Mouse (Mus musculus) induced T-regulatory cell, adult 2 months (primary cell): Measurements from ENCODE around the gene Gm20498.
"Not testable (repeated sequence)": the region's sequence is repeated elsewhere in the genome, so short reads cannot be mapped to it uniquely, and the experiment has no call there.

Experiments
- DNase-seq: peaks from one replicate; pipeline ENCODE4 v3.0.0-alpha.2; 2012; ENCODE audit warnings: low read depth

The Gm20498 gene

GRCm38 (mm10) chr12:81532316-81533028, at the start of gene Gm20498, which contains the start of gene Synj2bp:
Gene Gm20498, minus strand, starts transcription at chr12:81532905.
Gene Synj2bp, minus strand, starts transcription at chr12:81532911.
- DNase-seq = peak; percentile 87

- no peak for DNase-seq
Measured at GRCm38 (mm10) chr12:81568374-81568773, 35.7 kb upstream of the Gm20498 start, which contains the start of gene Adam21. Gene Adam21, minus strand, starts transcription at chr12:81568474.

- DNase-seq = no peak
Measured at GRCm38 (mm10) chr12:81567931-81568330, 35.2 kb upstream of the Gm20498 start.

- DNase-seq = no peak
Measured at GRCm38 (mm10) chr12:81564173-81564572, 31.5 kb upstream of the Gm20498 start.

GRCm38 (mm10) chr12:81549286-81549685, 16.6 kb upstream of the Gm20498 start:
- DNase-seq = no peak

GRCm38 (mm10) chr12:81547163-81547562, 14.5 kb upstream of the Gm20498 start:
- DNase-seq = no peak

- DNase-seq = no peak
Measured at GRCm38 (mm10) chr12:81533029-81533419, 319 bp upstream of the Gm20498 start.

- peak; percentile 20 for DNase-seq
Measured at GRCm38 (mm10) chr12:81530587-81530986, 2.1 kb downstream of the Gm20498 start.

- DNase-seq = not testable (repeated sequence)
Measured at GRCm38 (mm10) chr12:81496906-81497305, 35.8 kb downstream of the Gm20498 start.

GRCm38 (mm10) chr12:81490491-81490890, 42.2 kb downstream of the Gm20498 start:
- DNase-seq = no peak

GRCm38 (mm10) chr12:81485311-81485710, 47.4 kb downstream of the Gm20498 start:
- no peak for DNase-seq

GRCm38 (mm10) chr12:81484727-81485191, 47.9 kb downstream of the Gm20498 start, which contains the start of gene Cox16:
Gene Cox16, minus strand, starts transcription at chr12:81485127.
- DNase-seq = peak; percentile 94

GRCm38 (mm10) chr12:81484212-81484611, 48.5 kb downstream of the Gm20498 start:
- DNase-seq = no peak

- peak; percentile 74 for DNase-seq
Measured at GRCm38 (mm10) chr12:81483656-81484055, 49.0 kb downstream of the Gm20498 start.

- not testable (repeated sequence) for DNase-seq
Measured at GRCm38 (mm10) chr12:81459051-81459450, 73.7 kb downstream of the Gm20498 start.

- not testable (repeated sequence) for DNase-seq
Measured at GRCm38 (mm10) chr12:81438985-81439384, 93.7 kb downstream of the Gm20498 start.

- not testable (repeated sequence) for DNase-seq
Measured at GRCm38 (mm10) chr12:81434778-81435177, 97.9 kb downstream of the Gm20498 start.

- no peak for DNase-seq
Measured at GRCm38 (mm10) chr12:81421846-81422245, 110.9 kb downstream of the Gm20498 start, which contains the start of gene Adam4. Gene Adam4, minus strand, starts transcription at chr12:81421946.

- DNase-seq = no peak
Measured at GRCm38 (mm10) chr12:81413211-81413610, 119.5 kb downstream of the Gm20498 start.

- no peak for DNase-seq
Measured at GRCm38 (mm10) chr12:81408966-81409365, 123.7 kb downstream of the Gm20498 start.

- DNase-seq = peak; percentile 53
Measured at GRCm38 (mm10) chr12:81402187-81402586, 130.5 kb downstream of the Gm20498 start.

GRCm38 (mm10) chr12:81379364-81379763, 153.3 kb downstream of the Gm20498 start, which contains the start of gene Gm4787:
Gene Gm4787, minus strand, starts transcription at chr12:81379464.
- not testable (repeated sequence) for DNase-seq

- no peak for DNase-seq
Measured at GRCm38 (mm10) chr12:81333841-81334240, 198.9 kb downstream of the Gm20498 start.
